Mouse (Mus musculus) liver, embryonic 14.5 days (tissue): ENCODE results near the gene Usp28. TPM values are rescaled to one million over a fixed set of nuclear protein-coding genes. Genes with fewer than 3 reads are reported as not detected.
"Not testable (repeated sequence)": the region's sequence is repeated elsewhere in the genome, so short reads cannot be mapped to it uniquely, and the experiment has no call there.

Experiments used
- ATAC-seq: fragments of 200-750 bp; cut with Nextera tagmentation; 2 replicates; pipeline ENCODE4 v1.8.0; 2017; ENCODE audit warnings: moderate number of reproducible peaks, mild to moderate bottlenecking, moderate library complexity; ENCODE audit not compliant: insufficient read depth
- DNase-seq, 3 experiments: peaks; one replicate each; pipeline ENCODE4 v3.0.0-alpha.2; 2012 to 2013; ENCODE audit warnings: low read depth in 3 of 3, low spot score in 3 of 3
- H3K27ac ChIP-seq: fragments of 300-500 bp; sonication (generic); 2 replicates; pipeline ENCODE4 v1.5.1; 2014; ENCODE audit warnings: moderate library complexity, mild to moderate bottlenecking, control low read depth, inconsistent platforms
- H3K27me3 ChIP-seq: fragments of 300-500 bp; sonication (generic); 2 replicates; pipeline ENCODE4 v1.6.1; 2014; ENCODE audit warnings: mild to moderate bottlenecking, low read length, moderate library complexity; ENCODE audit not compliant: control insufficient read depth, insufficient read depth
- H3K36me3 ChIP-seq: fragments of 300-500 bp; sonication (generic); replicated peaks from 2 replicates; pipeline ENCODE4 v1.6.1; 2014; ENCODE audit warnings: low read depth; ENCODE audit not compliant: control insufficient read depth, insufficient read depth
- H3K4me1 ChIP-seq, 2 experiments: fragments of 200-500 bp in 1 of 2; fragments of 300-500 bp in 1 of 2; sonication (generic) in 1 of 2; replicated peaks; 2 replicates each; pipeline ENCODE4 v1.6.1; 2012 to 2014; ENCODE audit warnings: antibody characterized with exemption in 1 of 2, inconsistent platforms in 1 of 2, low read length in 1 of 2; ENCODE audit not compliant: control insufficient read depth in 2 of 2, insufficient read depth in 2 of 2
- H3K4me2 ChIP-seq: fragments of 300-500 bp; sonication (generic); 2 replicates; pipeline ENCODE4 v1.6.1; 2014; ENCODE audit warnings: low read depth, mild to moderate bottlenecking, control low read depth, moderate library complexity
- H3K4me3 ChIP-seq, 2 experiments: fragments of 200-500 bp in 1 of 2; fragments of 300-500 bp in 1 of 2; sonication (generic) in 1 of 2; 2 replicates each; pipeline ENCODE4 v1.5.1; 2012 to 2014; ENCODE audit warnings: low read depth in 2 of 2, low read length in 2 of 2, mild to moderate bottlenecking in 2 of 2, control low read depth in 1 of 2, inconsistent platforms in 1 of 2, moderate library complexity in 1 of 2; ENCODE audit not compliant: insufficient read depth in 1 of 2
- H3K9ac ChIP-seq: fragments of 300-500 bp; sonication (generic); replicated peaks from 2 replicates; pipeline ENCODE4 v1.6.1; 2014; ENCODE audit warnings: mild to moderate bottlenecking, control low read depth, moderate library complexity
- H3K9me3 ChIP-seq: fragments of 300-500 bp; sonication (generic); 2 replicates; pipeline ENCODE4 v1.6.1; 2016; ENCODE audit warnings: low read length, mixed read lengths; ENCODE audit not compliant: control insufficient read depth
- CTCF ChIP-seq: IDR thresholded peaks from 2 replicates; pipeline ENCODE4 v1.5.1; 2016; ENCODE audit warnings: antibody characterized with exemption, low read depth, control low read depth
- EP300 ChIP-seq: IDR thresholded peaks from 2 replicates; pipeline ENCODE4 v1.6.1; 2016; ENCODE audit warnings: antibody characterized with exemption, low read depth
- WGBS: fragments of 180-500 bp; shearing (Covaris S2); extraction: QIAGEN DNeasy Blood & Tissue Kit; methylation state at CpG from one replicate; pipeline ENCODE4 v1.1.7; 2014; ENCODE audit not compliant: insufficient replicate concordance; 5-methylcytosine and 5-hydroxymethylcytosine counted together
- polyA plus RNA-seq, 2 experiments: library from polyadenylated mRNA; depleted of rRNA in 1 of 2; stranded (reverse) in 1 of 2; unstranded in 1 of 2; fragments of >200 nt; fragmentation: Nextera tagmentation in 1 of 2; extraction: Ambion mirVana in 1 of 2; gene quantifications; 2 replicates each; pipeline versions ENCODE4 v1.2.1 to v1.2.3; 2012 to 2014

Usp28 gene
- polyA plus RNA-seq, 2 experiments, result 3.0 to 4.5 TPM

DNA sequence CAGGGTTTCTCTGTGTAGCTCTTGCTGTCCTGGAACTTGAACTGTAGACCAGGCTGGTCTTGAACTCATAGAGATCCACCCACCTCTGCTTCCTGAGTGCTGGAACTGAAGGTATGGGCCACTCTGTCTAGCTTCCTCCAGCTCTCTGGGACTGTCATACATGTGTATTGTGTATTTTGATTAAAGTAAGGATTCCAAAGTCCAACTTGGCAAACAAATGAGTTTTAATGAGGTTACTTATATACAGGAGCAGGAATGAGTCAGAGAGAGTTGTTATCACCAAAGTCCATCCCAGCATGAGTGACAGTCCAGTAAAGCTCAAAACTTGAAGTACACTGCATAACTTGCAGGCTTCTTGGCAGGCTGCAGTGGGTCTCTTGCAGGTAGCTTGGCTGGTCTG, 3.3 kb upstream of the Usp28 start:
- ATAC-seq, result no peak
- H3K27ac ChIP-seq, result no peak overlapping the region

DNA sequence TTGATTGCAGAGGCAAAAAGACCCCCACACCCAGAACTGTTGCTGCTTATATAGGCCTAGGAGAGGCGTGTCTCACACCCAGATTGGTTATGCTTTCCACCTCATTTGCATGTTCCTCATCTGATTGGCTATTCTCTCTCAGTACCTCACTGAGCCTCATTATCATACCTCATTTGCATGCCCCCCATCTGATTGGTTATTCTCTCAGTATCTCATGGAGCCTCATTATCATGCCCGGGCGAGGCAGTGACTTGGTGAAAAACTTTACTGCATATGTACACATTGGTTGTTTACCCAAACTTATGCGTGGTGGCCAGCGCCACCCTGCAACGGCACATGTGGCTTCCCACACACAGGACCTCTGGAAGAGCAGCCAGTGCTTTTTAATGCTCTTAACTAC, 1.4 kb upstream of the Usp28 start:
- ATAC-seq, H3K36me3 ChIP-seq, H3K9me3 ChIP-seq, H3K9ac ChIP-seq, H3K4me3 ChIP-seq, H3K27me3 ChIP-seq: not testable (repeated sequence)
- Histone ChIP-seq H3K4me1 (peaks cover 7 to 26% of the 10 kb centered on the region in 2 experiments), H3K4me2 (peak overlapping the region; percentile 92), H3K27ac (peak overlapping the region; percentile 51; the same call in 1 of the 2 replicates)
- 84% methylated on average over 6 of the region's 6 CpGs for WGBS
- peak in 1 of 3 experiments; percentile 41 for DNase-seq

More for the DNA sequence above, 3.3 kb upstream of the Usp28 start:
- peaks cover 7 to 16% of the 10 kb centered on the region in 2 experiments for H3K4me1 ChIP-seq
- H3K27me3 ChIP-seq, result no peaks in the 10 kb centered on the region
- no peak for DNase-seq
- TF ChIP-seq EP300 (no peak), CTCF (no peak)
- H3K4me3 ChIP-seq, result no peak overlapping the region
- H3K4me2 ChIP-seq, result no peak overlapping the region
- no peak overlapping the region for H3K9ac ChIP-seq
- H3K36me3 ChIP-seq, result no peaks in the 10 kb centered on the region
- H3K9me3 ChIP-seq, result no peaks in the 10 kb centered on the region

DNA sequence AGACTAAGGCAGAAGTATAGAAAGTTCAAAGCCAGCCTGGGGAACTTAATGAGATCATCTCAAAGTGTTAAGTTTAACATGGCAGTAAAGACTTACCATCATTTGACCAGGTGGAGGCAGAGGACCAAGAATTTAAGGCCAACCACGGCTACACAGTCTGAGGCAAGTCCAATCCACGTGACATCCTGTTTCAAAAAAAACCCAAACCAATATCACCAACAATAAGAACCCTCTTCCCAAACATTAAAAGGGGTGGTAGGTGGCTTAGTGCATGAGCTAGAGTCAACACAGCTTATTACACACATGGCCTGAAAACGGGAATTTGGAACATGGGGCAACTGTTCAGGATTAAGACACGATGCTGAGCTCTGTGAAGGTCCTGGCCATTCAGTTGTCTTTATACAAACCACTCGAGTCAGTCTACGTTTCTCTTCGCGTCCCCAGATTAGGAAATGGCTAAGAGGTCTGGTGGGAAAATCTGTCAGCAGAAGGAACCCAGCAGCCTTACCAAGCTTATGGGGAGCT, 793 bp upstream of the Usp28 start:
- peak overlapping the region; percentile 51 for H3K27ac ChIP-seq
- 16% methylated on average over 8 of the region's 8 CpGs for WGBS
- DNase-seq, result peak in 1 of 3 experiments; percentile 7
- peaks cover 7 to 26% of the 10 kb centered on the region in 2 experiments for H3K4me1 ChIP-seq
- no peaks in the 10 kb centered on the region for H3K9me3 ChIP-seq
- peak overlapping the region; percentile 51 for H3K9ac ChIP-seq
- H3K27me3 ChIP-seq, result no peaks in the 10 kb centered on the region
- ATAC-seq, result no peak
- peak overlapping the region; percentile 49 to 66 for H3K4me3 ChIP-seq
- no peak for TF ChIP-seq CTCF
- TF ChIP-seq EP300, result no peak
- no peaks in the 10 kb centered on the region for H3K36me3 ChIP-seq
- H3K4me2 ChIP-seq, result peak overlapping the region; percentile 92

DNA sequence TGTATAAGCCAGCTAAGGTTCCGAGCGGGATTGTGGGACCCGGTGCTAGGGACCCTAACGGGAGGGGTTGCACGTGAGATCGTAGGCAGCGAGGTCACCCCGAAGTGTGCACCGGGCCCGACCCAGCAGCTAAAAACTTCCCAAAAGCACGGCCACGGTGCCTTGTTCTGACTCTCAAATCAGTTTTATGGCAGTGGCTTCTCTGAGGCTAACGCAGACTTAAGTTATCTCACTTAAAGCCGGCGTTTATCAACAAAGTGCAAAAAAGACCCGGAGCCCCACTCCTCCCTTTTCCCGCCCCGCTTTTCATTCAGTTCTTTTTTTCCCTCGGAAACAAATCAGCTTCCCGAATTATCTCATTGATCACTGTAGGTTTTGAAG, 523 bp downstream of the Usp28 start:
- no peak; the same call in 1 of the 2 replicates for ATAC-seq
- no peak for TF ChIP-seq EP300
- Histone ChIP-seq H3K27me3 (no peaks in the 10 kb centered on the region), H3K36me3 (no peaks in the 10 kb centered on the region), H3K4me2 (peak overlapping the region; percentile 92), H3K9ac (peak overlapping the region; percentile 68), H3K27ac (no peak overlapping the region), H3K4me3 (peak overlapping the region; percentile 59 to 78), H3K9me3 (no peaks in the 10 kb centered on the region), H3K4me1 (peaks cover 7 to 25% of the 10 kb centered on the region in 2 experiments)
- peak in 1 of 3 experiments; percentile 14 for DNase-seq
- WGBS, result under 1% methylated on average over 20 of the region's 20 CpGs

DNA sequence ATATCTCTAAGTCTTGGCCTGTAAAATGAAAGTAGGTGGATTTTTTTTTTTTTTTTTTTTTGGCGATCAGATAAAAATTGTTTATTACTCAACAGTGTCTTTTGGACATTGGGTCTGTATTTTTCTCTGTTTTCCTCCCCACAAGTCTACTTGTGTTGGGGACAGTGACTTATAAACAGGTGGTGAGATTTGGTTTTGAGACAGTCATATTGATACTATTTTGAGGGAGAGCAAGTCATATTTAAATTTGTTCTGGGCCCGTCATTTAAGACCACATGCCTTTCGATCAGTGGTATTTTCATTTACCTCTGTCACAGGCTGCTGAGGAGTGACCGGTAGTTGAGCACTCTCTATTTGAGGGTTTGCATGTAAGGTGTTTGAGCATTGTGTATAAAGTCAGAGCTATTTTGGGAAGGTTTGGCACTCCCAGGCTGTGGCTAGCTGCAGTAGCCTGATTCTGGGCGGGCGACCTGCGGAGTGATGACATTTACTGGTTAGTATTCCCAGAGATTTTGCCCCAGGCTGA, 1.5 kb downstream of the Usp28 start:
- Histone ChIP-seq H3K27ac (no peak overlapping the region), H3K36me3 (no peaks in the 10 kb centered on the region), H3K27me3 (no peaks in the 10 kb centered on the region), H3K9ac (no peak overlapping the region), H3K4me2 (peak overlapping the region; percentile 92), H3K4me1 (peaks cover 7 to 21% of the 10 kb centered on the region in 2 experiments), H3K9me3 (no peaks in the 10 kb centered on the region), H3K4me3 (no peak overlapping the region)
- DNase-seq (no peak), ATAC-seq (no peak)
- TF ChIP-seq CTCF (no peak), EP300 (no peak)
- 26% methylated on average over 7 of the region's 7 CpGs for WGBS
